Mouse (Mus musculus) limb, embryonic 14.5 days (tissue): ENCODE measurements around the gene 1700001K19Rik. TPM values are rescaled to one million over a fixed set of nuclear protein-coding genes. Genes with fewer than 3 reads are reported as not detected.
"Not testable (repeated sequence)": the region's sequence is repeated elsewhere in the genome, so short reads cannot be mapped to it uniquely, and the experiment has no call there.

Source experiments
- ATAC-seq: fragments of 200-750 bp; cut with Nextera tagmentation; 2 replicates; pipeline ENCODE4 v1.8.0; 2017; ENCODE audit warnings: low read depth, moderate number of reproducible peaks, moderate TSS enrichment; ENCODE audit not compliant: low FRiP score
- DNase-seq: peaks from one replicate; pipeline ENCODE4 v3.0.0-alpha.2; 2015; ENCODE audit warnings: low spot score
- H3K27ac ChIP-seq: fragments of 300-500 bp; sonication (generic); replicated peaks from 2 replicates; pipeline ENCODE4 v1.5.1; 2014; ENCODE audit warnings: low read depth, mild to moderate bottlenecking, low read length, moderate library complexity, mixed read lengths
- H3K27me3 ChIP-seq: fragments of 300-500 bp; sonication (generic); 2 replicates; pipeline ENCODE4 v1.6.1; 2014; ENCODE audit warnings: low read length, mixed read lengths; ENCODE audit not compliant: control insufficient read depth, insufficient read depth
- H3K36me3 ChIP-seq: fragments of 300-500 bp; sonication (generic); 2 replicates; pipeline ENCODE4 v1.6.1; 2014; ENCODE audit warnings: mild to moderate bottlenecking, low read length, moderate library complexity, mixed read lengths; ENCODE audit not compliant: control insufficient read depth, insufficient read depth
- H3K4me1 ChIP-seq: fragments of 300-500 bp; sonication (generic); 2 replicates; pipeline ENCODE4 v1.6.1; 2014; ENCODE audit warnings: antibody characterized with exemption, low read length, mixed read lengths; ENCODE audit not compliant: control insufficient read depth, insufficient read depth
- H3K4me2 ChIP-seq: fragments of 300-500 bp; sonication (generic); replicated peaks from 2 replicates; pipeline ENCODE4 v1.6.1; 2014; ENCODE audit warnings: low read depth, mild to moderate bottlenecking, low read length, moderate library complexity; ENCODE audit not compliant: severe bottlenecking
- H3K4me3 ChIP-seq: fragments of 300-500 bp; sonication (generic); replicated peaks from 2 replicates; pipeline ENCODE4 v1.5.1; 2014; ENCODE audit warnings: low read length
- H3K9ac ChIP-seq: fragments of 300-500 bp; sonication (generic); 2 replicates; pipeline ENCODE4 v1.6.1; 2014; ENCODE audit warnings: mild to moderate bottlenecking, low read depth, low read length, moderate library complexity; ENCODE audit not compliant: severe bottlenecking
- H3K9me3 ChIP-seq: fragments of 300-500 bp; sonication (generic); 2 replicates; pipeline ENCODE4 v1.6.1; 2016; ENCODE audit warnings: low read length; ENCODE audit not compliant: control insufficient read depth
- POLR2A ChIP-seq: fragments of 200-500 bp; IDR thresholded peaks from 2 replicates; pipeline ENCODE4 v1.8.0; 2012; ENCODE audit warnings: inconsistent platforms, mild to moderate bottlenecking, moderate library complexity, borderline replicate concordance; ENCODE audit not compliant: insufficient read depth, insufficient read length; ENCODE audit errors: extremely low read depth
- WGBS: fragments of 180-500 bp; shearing (Covaris S2); extraction: QIAGEN DNeasy Blood & Tissue Kit; methylation state at CpG from one replicate; pipeline ENCODE4 v1.1.7; 2014; 5-methylcytosine and 5-hydroxymethylcytosine counted together
- polyA plus RNA-seq, 2 experiments: library from polyadenylated mRNA; depleted of rRNA in 1 of 2; stranded (reverse) in 1 of 2; unstranded in 1 of 2; fragments of >200 nt; fragmentation: Nextera tagmentation in 1 of 2; extraction: Ambion mirVana in 1 of 2; gene quantifications; 2 replicates each; pipeline versions ENCODE4 v1.2.1 to v1.2.3; 2012 to 2014

1700001K19Rik gene
- polyA plus RNA-seq, 2 experiments, result 0.19 TPM; not detected in 1

DNA sequence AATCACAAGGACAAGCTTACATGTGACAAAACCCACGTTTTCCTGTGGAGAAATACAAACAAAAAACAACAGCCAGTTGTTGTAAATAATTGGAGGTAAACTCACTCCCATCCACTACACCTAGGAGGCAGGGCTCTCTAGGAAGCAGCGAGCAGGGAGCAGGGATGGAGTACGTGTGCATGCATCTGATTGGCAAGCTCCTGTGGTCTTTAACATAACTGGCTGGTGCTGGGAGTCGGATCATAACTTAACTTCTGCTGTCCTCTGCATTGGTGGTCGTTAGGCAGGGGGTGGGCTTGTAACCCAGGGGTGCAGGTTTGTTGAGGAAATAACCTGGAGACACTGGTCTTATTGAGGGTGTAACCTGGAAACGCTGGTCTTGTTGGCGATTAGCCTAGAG lies 21.3 kb upstream of the 1700001K19Rik start:
- Histone ChIP-seq H3K9ac (no peak overlapping the region), H3K27me3 (no peaks in the 10 kb centered on the region), H3K9me3 (no peaks in the 10 kb centered on the region), H3K4me3 (no peak overlapping the region), H3K36me3 (no peaks in the 10 kb centered on the region), H3K4me2 (no peak overlapping the region), H3K4me1 (no peaks in the 10 kb centered on the region), H3K27ac (no peak overlapping the region)
- WGBS, result 65% methylated on average over 7 of the region's 7 CpGs
- no peak for TF ChIP-seq POLR2A
- DNase-seq (no peak), ATAC-seq (no peak)

DNA sequence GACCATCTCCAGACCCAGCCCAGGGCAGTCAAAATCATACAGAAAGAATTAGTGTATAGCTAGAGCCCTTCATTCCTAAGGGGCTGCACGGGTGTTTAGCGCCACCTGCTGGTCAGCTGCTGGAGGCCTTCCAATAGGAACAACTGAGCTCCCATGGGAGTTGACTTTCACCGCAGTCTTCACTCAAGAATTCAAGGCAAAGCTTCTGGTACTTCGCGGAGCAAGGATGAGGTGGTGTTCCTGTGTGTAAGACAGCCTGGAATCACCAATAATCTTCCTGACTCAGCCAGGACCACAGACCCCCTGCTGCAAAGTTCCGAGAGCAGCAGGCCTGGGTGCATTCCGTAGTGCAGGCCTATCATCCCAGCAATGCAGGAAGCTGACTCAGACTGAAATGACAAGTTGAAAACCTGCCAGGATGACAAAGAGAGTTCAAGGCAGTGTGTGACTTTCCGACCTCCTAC lies 20.6 kb upstream of the 1700001K19Rik start:
- Histone ChIP-seq H3K4me3 (no peak overlapping the region), H3K4me2 (no peak overlapping the region), H3K36me3 (no peaks in the 10 kb centered on the region), H3K27ac (no peak overlapping the region), H3K9me3 (no peaks in the 10 kb centered on the region), H3K27me3 (no peaks in the 10 kb centered on the region), H3K4me1 (no peaks in the 10 kb centered on the region), H3K9ac (no peak overlapping the region)
- TF ChIP-seq POLR2A, result no peak
- WGBS, result 24% methylated on average over 8 of the region's 8 CpGs
- DNase-seq, result peak; percentile 95
- ATAC-seq, result peak; percentile 65

DNA sequence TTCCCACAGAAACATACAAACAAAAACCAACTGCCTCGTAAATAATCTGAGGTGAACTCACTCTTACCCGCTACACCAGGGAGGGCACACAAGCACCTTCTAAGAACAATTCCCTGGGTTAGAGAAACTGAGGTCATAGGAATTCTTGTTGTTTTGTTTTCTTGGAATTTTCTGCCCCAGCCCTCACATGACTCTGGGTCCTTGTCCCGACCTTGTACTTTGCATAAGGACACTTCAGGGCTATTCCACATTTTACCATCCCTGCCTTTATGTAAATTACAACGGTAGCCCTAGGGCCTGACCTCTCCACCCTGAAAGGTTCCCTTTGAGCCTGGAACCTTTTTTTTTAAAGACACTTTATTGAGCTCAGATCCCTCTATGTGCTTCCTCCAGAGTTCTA lies 20.1 kb upstream of the 1700001K19Rik start, which contains the start of gene Hsp90aa1:
Gene Hsp90aa1 (minus strand): TSS at position 173 of the 400 bp plus-strand sequence.
- no peak within 1 kb of the TSS for H3K27ac ChIP-seq
- H3K36me3 ChIP-seq, result no peaks in the 10 kb centered on the region
- H3K9ac ChIP-seq, result no peak within 1 kb of the TSS
- no peak for TF ChIP-seq POLR2A
- H3K4me2 ChIP-seq, result no peak within 1 kb of the TSS
- H3K4me1 ChIP-seq, result no peaks in the 10 kb centered on the region
- 43% methylated on average over 4 of the region's 4 CpGs for WGBS
- ATAC-seq (no peak), DNase-seq (no peak)
- H3K27me3 ChIP-seq, result no peaks in the 10 kb centered on the region
- H3K9me3 ChIP-seq, result no peaks in the 10 kb centered on the region
- H3K4me3 ChIP-seq, result no peak within 1 kb of the TSS

DNA sequence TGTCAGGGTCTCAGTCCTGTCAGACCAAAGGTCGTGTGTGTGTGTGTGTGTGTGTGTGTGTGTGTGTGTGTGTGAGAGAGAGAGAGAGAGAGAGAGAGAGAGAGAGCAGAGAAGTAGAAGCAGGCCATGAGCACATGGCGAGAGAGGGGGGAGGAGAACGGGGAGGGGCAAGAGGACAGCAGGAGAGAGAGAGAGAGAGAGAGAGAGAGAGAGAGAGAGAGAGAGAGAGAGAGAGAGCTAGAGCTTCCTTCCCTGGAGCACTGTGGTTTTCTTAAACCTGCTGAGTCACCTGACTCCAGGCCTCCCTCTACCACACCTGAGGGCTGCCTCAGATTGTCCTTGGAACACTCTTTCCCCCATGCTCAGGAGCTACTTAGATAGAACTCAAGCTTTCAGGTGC lies 18.9 kb upstream of the 1700001K19Rik start:
- not testable (repeated sequence) for H3K4me1 ChIP-seq, DNase-seq, H3K9me3 ChIP-seq, H3K9ac ChIP-seq, H3K27me3 ChIP-seq, H3K4me3 ChIP-seq, H3K27ac ChIP-seq, ATAC-seq, H3K36me3 ChIP-seq, H3K4me2 ChIP-seq
- 35% methylated on average over 3 of the region's 3 CpGs for WGBS

GRCm38 (mm10) chr12:110700730-110701129 lies 18.3 kb upstream of the 1700001K19Rik start:
- WGBS, result 68% methylated on average over 2 of the region's 2 CpGs
- H3K9ac ChIP-seq, result no peak overlapping the region
- no peak overlapping the region for H3K27ac ChIP-seq
- H3K9me3 ChIP-seq, result no peaks in the 10 kb centered on the region
- ATAC-seq, result no peak
- no peak for TF ChIP-seq POLR2A
- H3K4me2 ChIP-seq, result no peak overlapping the region
- no peaks in the 10 kb centered on the region for H3K27me3 ChIP-seq
- H3K36me3 ChIP-seq, result no peaks in the 10 kb centered on the region
- DNase-seq, result no peak
- H3K4me1 ChIP-seq, result 0 out of 2 replicates have a peak, but pooled peaks cover 4% of the 10 kb centered on the region
- H3K4me3 ChIP-seq, result no peak overlapping the region

- Histone ChIP-seq H3K9me3 (no peaks in the 10 kb centered on the region), H3K27me3 (no peaks in the 10 kb centered on the region), H3K4me1 (peaks cover 11% of the 10 kb centered on the region; the same call in 1 of the 2 replicates), H3K27ac (no peak overlapping the region), H3K4me2 (no peak overlapping the region), H3K4me3 (no peak overlapping the region), H3K9ac (peak overlapping the region; percentile 34; the same call in 1 of the 2 replicates), H3K36me3 (peaks cover 7% of the 10 kb centered on the region)
- DNase-seq (no peak), ATAC-seq (no peak)
- TF ChIP-seq POLR2A, result no peak
- WGBS, result 44% methylated on average over 2 of the region's 2 CpGs
Measured at GRCm38 (mm10) chr12:110699171-110699547, 16.7 kb upstream of the 1700001K19Rik start.
